21 mouse cellular contexts compared by ENCODE assay signal in the genomic region with DNA sequence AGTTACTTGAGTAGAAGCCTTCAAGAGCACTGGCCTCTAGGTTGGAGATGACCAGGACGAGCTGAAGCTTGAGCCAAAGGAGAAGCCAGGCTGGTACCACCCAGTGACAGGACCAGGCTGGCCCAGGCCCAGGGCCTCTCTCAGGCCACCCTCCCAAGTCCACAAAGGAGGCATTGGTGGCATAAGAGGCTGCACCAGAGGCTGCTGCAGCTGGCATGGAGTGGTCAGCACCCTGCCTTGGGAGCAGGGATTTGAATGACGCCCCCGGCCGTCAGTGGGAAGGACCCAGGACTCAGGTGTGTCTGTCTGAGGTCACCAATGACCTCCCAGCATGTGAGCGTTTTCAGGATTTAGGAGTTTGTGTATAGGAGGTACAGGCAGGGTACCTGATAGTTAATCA. TPM values are rescaled to one million over a fixed set of nuclear protein-coding genes. Genes with fewer than 3 reads are reported as not detected.
DNase-seq lines count a peak whose midpoint lies in the region; ATAC-seq and TF ChIP-seq lines count a peak whose summit lies in the region.
"Had no signal": no experiment of that assay in that cellular context is flagged by ENCODE, and none has a peak within 500 bp of the region (broad histone marks: within the 10 kb centered on the region; RNA-seq: fewer than 3 reads in every experiment).

No protein-coding gene starts in this region.

- H3K4me3 ChIP-seq in hindbrain, embryonic 13.5 days: no peak overlapping the region
- H3K4me3 ChIP-seq in hindbrain, postnatal 0 days (ENCODE audit: low read length): no peak overlapping the region
- H3K4me3 ChIP-seq in midbrain, embryonic 10.5 days: no peak overlapping the region
- H3K4me3 ChIP-seq in midbrain, postnatal 0 days (ENCODE audit: low read depth, low read length): no peak overlapping the region
- no peak overlapping the region for H3K4me3 ChIP-seq in embryonic facial prominence, embryonic 10.5 days
- H3K4me3 ChIP-seq: forebrain, embryonic 12.5 days; gastrocnemius, adult 2 months; neural tube, embryonic 15.5 days had no signal

- H3K27ac ChIP-seq in hindbrain, embryonic 13.5 days: no peak overlapping the region
- no peak overlapping the region for H3K27ac ChIP-seq in hindbrain, postnatal 0 days
- H3K27ac ChIP-seq in midbrain, embryonic 10.5 days (replicated peaks): peak overlapping the region; percentile 69; the same call in 1 of the 2 replicates
- H3K27ac ChIP-seq in midbrain, postnatal 0 days (ENCODE audit: low read depth, low read length): no peak overlapping the region
- H3K27ac ChIP-seq in embryonic facial prominence, embryonic 10.5 days (replicated peaks): peak overlapping the region; percentile 57; the same call in 1 of the 2 replicates
- H3K27ac ChIP-seq: forebrain, embryonic 12.5 days; gastrocnemius, adult 2 months; hindbrain, embryonic 14.5 days; macrophage; neural tube, embryonic 15.5 days; stomach, postnatal 0 days had no signal

- peaks cover 53% of the 10 kb centered on the region for H3K4me1 ChIP-seq in hindbrain, embryonic 13.5 days (replicated peaks)
- peaks cover 19% of the 10 kb centered on the region for H3K4me1 ChIP-seq in hindbrain, postnatal 0 days (ENCODE audit: insufficient read depth, low read length)
- peaks cover 76% of the 10 kb centered on the region for H3K4me1 ChIP-seq in midbrain, embryonic 10.5 days
- H3K4me1 ChIP-seq in midbrain, postnatal 0 days (ENCODE audit: insufficient read depth, low read length): peaks cover 11% of the 10 kb centered on the region
- H3K4me1 ChIP-seq in embryonic facial prominence, embryonic 10.5 days: peaks cover 72% of the 10 kb centered on the region

- H3K4me2 ChIP-seq in hindbrain, embryonic 13.5 days: no peak overlapping the region
- no peak overlapping the region for H3K4me2 ChIP-seq in hindbrain, postnatal 0 days (ENCODE audit: low read depth, low read length)
- H3K4me2 ChIP-seq in midbrain, postnatal 0 days (ENCODE audit: low read depth, low read length, poor library complexity, severe bottlenecking): no peak overlapping the region
- H3K4me2 ChIP-seq: forebrain, embryonic 12.5 days; hindbrain, embryonic 14.5 days; neural tube, embryonic 15.5 days had no signal

- no peaks in the 10 kb centered on the region for H3K9me3 ChIP-seq in hindbrain, embryonic 13.5 days
- no peaks in the 10 kb centered on the region for H3K9me3 ChIP-seq in hindbrain, postnatal 0 days (ENCODE audit: low read length)
- H3K9me3 ChIP-seq in midbrain, embryonic 10.5 days (replicated peaks): no peaks in the 10 kb centered on the region
- H3K9me3 ChIP-seq in midbrain, postnatal 0 days (ENCODE audit: low read length): no peaks in the 10 kb centered on the region
- no peaks in the 10 kb centered on the region for H3K9me3 ChIP-seq in embryonic facial prominence, embryonic 10.5 days
- H3K9me3 ChIP-seq: forebrain, embryonic 12.5 days; neural tube, embryonic 15.5 days had no signal

- peak overlapping the region; percentile 24; the same call in 1 of the 2 replicates for H3K9ac ChIP-seq in hindbrain, embryonic 13.5 days
- H3K9ac ChIP-seq in hindbrain, postnatal 0 days (replicated peaks; ENCODE audit: low read length): no peak overlapping the region
- H3K9ac ChIP-seq in midbrain, postnatal 0 days (replicated peaks; ENCODE audit: low read length, poor library complexity, severe bottlenecking): no peak overlapping the region
- H3K9ac ChIP-seq: forebrain, embryonic 12.5 days; hindbrain, embryonic 14.5 days; liver, postnatal 0 days; neural tube, embryonic 15.5 days had no signal

- no peaks in the 10 kb centered on the region for H3K27me3 ChIP-seq in hindbrain, embryonic 13.5 days
- no peaks in the 10 kb centered on the region for H3K27me3 ChIP-seq in hindbrain, postnatal 0 days (ENCODE audit: insufficient read depth, low read length)
- no peaks in the 10 kb centered on the region for H3K27me3 ChIP-seq in midbrain, embryonic 10.5 days (ENCODE audit: low read depth, poor library complexity, severe bottlenecking)
- no peaks in the 10 kb centered on the region for H3K27me3 ChIP-seq in midbrain, postnatal 0 days (ENCODE audit: insufficient read depth, low read length)
- H3K27me3 ChIP-seq in embryonic facial prominence, embryonic 10.5 days (replicated peaks; ENCODE audit: low read depth, poor library complexity, severe bottlenecking): no peaks in the 10 kb centered on the region
- H3K27me3 ChIP-seq: forebrain, embryonic 12.5 days; neural tube, embryonic 15.5 days had no signal

- peak; percentile 44 for DNase-seq in cerebellum, adult 9-11 months
- no peak for DNase-seq in cerebellum, adult 11-12 months
- DNase-seq in hindbrain, postnatal 0 days (ENCODE audit: low spot score): no peak
- no peak for DNase-seq in midbrain, embryonic 10.5 days (ENCODE audit: low spot score)
- no peak for DNase-seq in midbrain, postnatal 0 days (ENCODE audit: low spot score)
- DNase-seq in embryonic facial prominence, embryonic 10.5 days (ENCODE audit: low spot score): no peak
- DNase-seq in embryo, embryonic 10.5 days (ENCODE audit: low spot score): no peak
- DNase-seq: adrenal gland, postnatal 14 days; gastrocnemius, adult 2 months; liver, postnatal 0 days; thymus, postnatal 14 days had no signal

- TF ChIP-seq CTCF in hindbrain, postnatal 0 days (IDR thresholded peaks at IDR 0.05; ENCODE audit: low read depth): no peak
- no peak for TF ChIP-seq CTCF in midbrain, postnatal 0 days (IDR thresholded peaks at IDR 0.05)

- no peaks in the 10 kb centered on the region for H3K36me3 ChIP-seq in hindbrain, embryonic 13.5 days
- no peaks in the 10 kb centered on the region for H3K36me3 ChIP-seq in hindbrain, postnatal 0 days (ENCODE audit: insufficient read depth, low read length)
- H3K36me3 ChIP-seq in midbrain, embryonic 10.5 days: no peaks in the 10 kb centered on the region
- H3K36me3 ChIP-seq in midbrain, postnatal 0 days (ENCODE audit: insufficient read depth, low read length): no peaks in the 10 kb centered on the region
- H3K36me3 ChIP-seq in embryonic facial prominence, embryonic 10.5 days (replicated peaks): no peaks in the 10 kb centered on the region
- H3K36me3 ChIP-seq: forebrain, embryonic 12.5 days; neural tube, embryonic 15.5 days had no signal

- ATAC-seq in hindbrain, embryonic 13.5 days (ENCODE audit: low FRiP score): no peak
- ATAC-seq in hindbrain, postnatal 0 days: no peak
- no peak for ATAC-seq in midbrain, postnatal 0 days (ENCODE audit: low FRiP score)
- ATAC-seq: CD4-positive, CD25-positive, alpha-beta regulatory T cell, adult 4 months; intestine, embryonic 16.5 days; liver, postnatal 0 days; lung, postnatal 0 days; midbrain, embryonic 16.5 days had no signal

- WGBS in hindbrain, embryonic 13.5 days: 93% methylated on average over 5 of the region's 5 CpGs
- WGBS in hindbrain, postnatal 0 days: 87% methylated on average over 5 of the region's 5 CpGs
- 89% methylated on average over 5 of the region's 5 CpGs for WGBS in midbrain, embryonic 10.5 days
- WGBS in midbrain, postnatal 0 days: 89% methylated on average over 5 of the region's 5 CpGs
- 86% methylated on average over 5 of the region's 5 CpGs for WGBS in embryonic facial prominence, embryonic 10.5 days

RNA-seq across cellular contexts. Expression of a gene that starts 18.7 kb away (rescaled TPM):
- polyA plus RNA-seq in hindbrain, embryonic 13.5 days (2015; fragmentation: Nextera tagmentation; extraction: Ambion mirVana): 2,123 and 2,193 TPM in 2 replicates
- 619 and 723 TPM in 2 replicates for total RNA-seq in hindbrain, postnatal 0 days (2014; rRNA removed)
- polyA plus RNA-seq in hindbrain, postnatal 0 days (2015; fragmentation: Nextera tagmentation; extraction: Ambion mirVana): 1,399 and 1,474 TPM in 2 replicates
- 2,732 and 2,904 TPM in 2 replicates for polyA plus RNA-seq in midbrain, embryonic 10.5 days (2016; fragmentation: Nextera tagmentation; extraction: Ambion mirVana)
- 947 and 1,050 TPM in 2 replicates for total RNA-seq in midbrain, postnatal 0 days (2014; rRNA removed)
- polyA plus RNA-seq in midbrain, postnatal 0 days (2015; fragmentation: Nextera tagmentation; extraction: Ambion mirVana): 1,199 and 1,354 TPM in 2 replicates
- 3,352 and 3,592 TPM in 2 replicates for polyA plus RNA-seq in embryonic facial prominence, embryonic 10.5 days (2016; fragmentation: Nextera tagmentation; extraction: Ambion mirVana)

Comparison
In these comparisons a context has a peak if more than half of its experiments do, and no peak if none do; other contexts are left out.
1. H3K27ac ChIP-seq: peak in midbrain, embryonic 10.5 days (single experiment) and embryonic facial prominence, embryonic 10.5 days (single experiment); none in hindbrain, embryonic 13.5 days (single experiment), hindbrain, postnatal 0 days (single experiment) and midbrain, postnatal 0 days (single experiment).